Mouse (Mus musculus) liver, embryonic 14.5 days (tissue): ENCODE measurements around the gene Cdk13.

Experiments used
- CTCF ChIP-seq: IDR thresholded peaks from 2 replicates; pipeline ENCODE4 v1.5.1; 2016; ENCODE audit warnings: antibody characterized with exemption, low read depth, control low read depth
- EP300 ChIP-seq: IDR thresholded peaks from 2 replicates; pipeline ENCODE4 v1.6.1; 2016; ENCODE audit warnings: antibody characterized with exemption, low read depth

- TF ChIP-seq CTCF, result no peak
- no peak for TF ChIP-seq EP300
These were observed 32.3 kb downstream of the Cdk13 start for GRCm38 (mm10) chr13:17772574-17772973.
